Mouse (Mus musculus) heart, postnatal 0 days (tissue): ENCODE measurements around the gene Kif13a. TPM values are rescaled to one million over a fixed set of nuclear protein-coding genes. Genes with fewer than 3 reads are reported as not detected.

Experiments used
- ATAC-seq: fragments of 200-750 bp; cut with Nextera tagmentation; 2 replicates; pipeline ENCODE4 v1.8.0; 2017; ENCODE audit warnings: low read depth, moderate number of reproducible peaks, moderate library complexity; ENCODE audit not compliant: insufficient read depth
- DNase-seq: peaks from one replicate; pipeline ENCODE4 v3.0.0-alpha.2; 2016; ENCODE audit warnings: low spot score
- H3K27ac ChIP-seq: fragments of 300-500 bp; sonication (generic); 2 replicates; pipeline ENCODE4 v1.5.1; 2014; ENCODE audit warnings: low read depth, mild to moderate bottlenecking
- H3K27me3 ChIP-seq: fragments of 300-500 bp; sonication (generic); 2 replicates; pipeline ENCODE4 v1.6.1; 2014; ENCODE audit warnings: low read length, mixed read lengths; ENCODE audit not compliant: control insufficient read depth, insufficient read depth
- H3K36me3 ChIP-seq: fragments of 300-500 bp; sonication (generic); replicated peaks from 2 replicates; pipeline ENCODE4 v1.6.1; 2014; ENCODE audit warnings: low read length, mixed read lengths; ENCODE audit not compliant: control insufficient read depth, insufficient read depth
- H3K4me1 ChIP-seq: fragments of 300-500 bp; sonication (generic); 2 replicates; pipeline ENCODE4 v1.6.1; 2014; ENCODE audit warnings: antibody characterized with exemption; ENCODE audit not compliant: control insufficient read depth, insufficient read depth
- H3K4me2 ChIP-seq: fragments of 300-500 bp; sonication (generic); 2 replicates; pipeline ENCODE4 v1.6.1; 2014; ENCODE audit warnings: low read depth, mild to moderate bottlenecking, low read length, moderate library complexity
- H3K4me3 ChIP-seq: fragments of 300-500 bp; sonication (generic); 2 replicates; pipeline ENCODE4 v1.5.1; 2014; ENCODE audit warnings: low read depth, low read length
- H3K9ac ChIP-seq: fragments of 300-500 bp; sonication (generic); replicated peaks from 2 replicates; pipeline ENCODE4 v1.6.1; 2014; ENCODE audit warnings: low read depth, low read length, mixed read lengths
- H3K9me3 ChIP-seq: fragments of 300-500 bp; sonication (generic); replicated peaks from 2 replicates; pipeline ENCODE4 v1.6.1; 2016; ENCODE audit warnings: low read length; ENCODE audit not compliant: control insufficient read depth
- CTCF ChIP-seq: IDR thresholded peaks from 2 replicates; pipeline ENCODE4 v1.5.1; 2016; ENCODE audit warnings: antibody characterized with exemption, control low read depth, low read depth
- EP300 ChIP-seq: IDR thresholded peaks from 2 replicates; pipeline ENCODE4 v1.6.1; 2016; ENCODE audit warnings: antibody characterized with exemption, low read depth
- WGBS: fragments of 180-500 bp; shearing (Covaris S2); extraction: QIAGEN DNeasy Blood & Tissue Kit; methylation state at CpG from one replicate; pipeline ENCODE4 v1.1.7; 2014; 5-methylcytosine and 5-hydroxymethylcytosine counted together
- polyA plus RNA-seq: library from polyadenylated mRNA; unstranded; fragments of >200 nt; fragmentation: Nextera tagmentation; extraction: Ambion mirVana; gene quantifications from 2 replicates; pipeline ENCODE4 v1.2.1, GENCODE M21; 2015
- total RNA-seq: library from RNA; depleted of rRNA; stranded (reverse); fragments of >200 nt; gene quantifications from 2 replicates; pipeline ENCODE4 v1.2.3, GENCODE M21; 2014; ENCODE audit warnings: low replicate concordance

Gene Kif13a
- total and polyA plus RNA-seq, 2 experiments from 2014 or later: 36.7 to 81.8 TPM

DNA sequence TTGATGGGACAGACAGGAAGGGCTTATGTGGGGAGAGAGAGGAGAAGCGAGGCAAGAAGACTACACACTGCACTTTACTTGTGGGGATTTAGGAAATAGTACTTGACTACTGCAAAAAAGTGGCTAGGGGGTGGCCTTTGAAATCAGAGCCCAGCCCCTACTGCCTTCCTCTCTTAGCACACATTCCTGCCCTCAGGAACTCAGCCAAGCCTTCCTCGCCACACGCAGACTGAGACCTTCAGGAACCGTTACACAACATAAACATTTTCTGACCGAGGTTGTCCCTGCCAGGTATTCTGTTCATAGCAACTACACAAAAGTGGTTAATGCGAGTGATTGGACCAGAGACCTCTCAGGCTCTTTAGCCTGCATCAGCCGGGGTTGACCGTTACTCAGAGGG, 8.1 kb downstream of the Kif13a start:
- WGBS: 25% methylated on average over 8 of the region's 8 CpGs
- TF ChIP-seq EP300 (no peak), CTCF (no peak)
- H3K36me3 ChIP-seq: no peaks in the 10 kb centered on the region
- peak overlapping the region; percentile 18; the same call in 1 of the 2 replicates for H3K4me2 ChIP-seq
- H3K27ac ChIP-seq: peak overlapping the region; percentile 82
- H3K9ac ChIP-seq: 0 out of 2 replicates have a peak overlapping the region, but pooled peaks have one; percentile 2
- H3K27me3 ChIP-seq: no peaks in the 10 kb centered on the region
- DNase-seq (no peak), ATAC-seq (no peak)
- H3K4me3 ChIP-seq: no peak overlapping the region
- H3K4me1 ChIP-seq: peaks cover 33% of the 10 kb centered on the region
- H3K9me3 ChIP-seq: no peaks in the 10 kb centered on the region

DNA sequence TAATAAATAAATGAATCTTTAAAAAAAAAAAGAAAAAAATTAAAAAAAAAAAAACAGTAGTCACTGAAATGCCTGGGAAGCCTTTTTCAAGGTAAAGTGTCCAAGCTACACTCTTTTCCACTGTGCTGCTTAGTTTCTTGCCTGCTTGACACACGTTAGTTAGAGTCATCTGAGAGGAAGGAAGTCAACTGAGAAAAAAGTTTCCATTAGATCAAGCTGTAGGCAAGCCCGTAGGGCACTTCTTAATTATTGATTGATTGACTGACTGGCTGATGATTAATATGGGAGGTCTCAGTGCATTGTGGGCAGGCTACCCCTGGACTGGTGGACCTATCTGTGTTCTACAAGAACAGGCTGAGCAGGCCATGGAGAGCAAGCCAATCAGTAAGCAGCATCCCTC, 9.9 kb downstream of the Kif13a start:
- peaks cover 35% of the 10 kb centered on the region for H3K4me1 ChIP-seq
- 75% methylated on average over 2 of the region's 2 CpGs for WGBS
- ATAC-seq (no peak), DNase-seq (no peak)
- H3K36me3 ChIP-seq: peaks cover 7% of the 10 kb centered on the region; the same call in 1 of the 2 replicates
- H3K9ac ChIP-seq: no peak overlapping the region
- H3K27ac ChIP-seq: peak overlapping the region; percentile 92; the same call in 1 of the 2 replicates
- no peak overlapping the region for H3K4me2 ChIP-seq
- no peak overlapping the region for H3K4me3 ChIP-seq
- TF ChIP-seq CTCF (no peak), EP300 (no peak)
- no peaks in the 10 kb centered on the region for H3K9me3 ChIP-seq
- H3K27me3 ChIP-seq: no peaks in the 10 kb centered on the region

- H3K4me2 ChIP-seq: peak overlapping the region; percentile 13; the same call in 1 of the 2 replicates
- TF ChIP-seq EP300 (peak; percentile 86; the same call in 1 of the 2 replicates), CTCF (no peak)
- H3K27me3 ChIP-seq: no peaks in the 10 kb centered on the region
- H3K27ac ChIP-seq: peak overlapping the region; percentile 92
- ATAC-seq: peak; percentile 94
- no peak overlapping the region for H3K4me3 ChIP-seq
- H3K36me3 ChIP-seq: peaks cover 9% of the 10 kb centered on the region; the same call in 1 of the 2 replicates
- H3K4me1 ChIP-seq: peaks cover 35% of the 10 kb centered on the region
- WGBS: 30% methylated on average over 5 of the region's 5 CpGs
- peak; percentile 88 for DNase-seq
- H3K9ac ChIP-seq: 0 out of 2 replicates have a peak overlapping the region, but pooled peaks have one; percentile 12
- H3K9me3 ChIP-seq: no peaks in the 10 kb centered on the region
These were observed 11.2 kb downstream of the Kif13a start for GRCm38 (mm10) chr13:46918509-46918908.

- peak overlapping the region; percentile 27; the same call in 1 of the 2 replicates for H3K4me2 ChIP-seq
- H3K27me3 ChIP-seq: no peaks in the 10 kb centered on the region
- peak overlapping the region; percentile 75 for H3K27ac ChIP-seq
- 0 out of 2 replicates have a peak overlapping the region, but pooled peaks have one; percentile 20 for H3K9ac ChIP-seq
- H3K9me3 ChIP-seq: no peaks in the 10 kb centered on the region
- peaks cover 9% of the 10 kb centered on the region; the same call in 1 of the 2 replicates for H3K36me3 ChIP-seq
- TF ChIP-seq CTCF: no peak
- TF ChIP-seq EP300: no peak
- H3K4me3 ChIP-seq: no peak overlapping the region
- 37% methylated on average over 6 of the region's 6 CpGs for WGBS
- peak; percentile 66 for ATAC-seq
- peak; percentile 64 for DNase-seq
- H3K4me1 ChIP-seq: peaks cover 49% of the 10 kb centered on the region; the same call in 1 of the 2 replicates
These were observed 17.7 kb downstream of the Kif13a start for GRCm38 (mm10) chr13:46911960-46912359.

DNA sequence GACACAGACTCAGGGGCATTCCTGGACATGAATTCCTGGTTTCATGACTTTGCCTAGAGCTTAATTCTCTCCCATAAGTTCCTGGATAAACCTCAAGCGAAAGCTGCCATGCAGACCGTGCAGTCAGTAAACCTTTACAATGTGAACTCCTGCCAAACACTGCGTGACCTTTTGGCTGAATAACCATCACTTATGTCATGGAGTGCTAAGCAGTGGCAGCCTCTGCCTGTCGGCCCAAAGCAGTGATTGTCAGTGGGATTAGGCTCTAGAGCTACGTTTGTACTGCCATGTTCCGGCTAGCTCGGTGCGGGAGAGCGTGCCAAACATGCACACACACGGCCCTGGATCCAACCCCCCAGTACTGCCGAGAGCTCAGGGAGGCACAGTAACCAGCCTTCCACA, 18.6 kb downstream of the Kif13a start:
- DNase-seq (peak; percentile 36), ATAC-seq (no peak)
- Histone ChIP-seq H3K27ac (peak overlapping the region; percentile 75), H3K4me1 (peaks cover 45% of the 10 kb centered on the region; the same call in 1 of the 2 replicates), H3K4me2 (no peak overlapping the region), H3K9ac (no peak overlapping the region), H3K27me3 (no peaks in the 10 kb centered on the region), H3K36me3 (peaks cover 6% of the 10 kb centered on the region; the same call in 1 of the 2 replicates), H3K4me3 (no peak overlapping the region), H3K9me3 (no peaks in the 10 kb centered on the region)
- no peak for TF ChIP-seq CTCF
- no peak for TF ChIP-seq EP300
- WGBS: 38% methylated on average over 11 of the region's 11 CpGs

DNA sequence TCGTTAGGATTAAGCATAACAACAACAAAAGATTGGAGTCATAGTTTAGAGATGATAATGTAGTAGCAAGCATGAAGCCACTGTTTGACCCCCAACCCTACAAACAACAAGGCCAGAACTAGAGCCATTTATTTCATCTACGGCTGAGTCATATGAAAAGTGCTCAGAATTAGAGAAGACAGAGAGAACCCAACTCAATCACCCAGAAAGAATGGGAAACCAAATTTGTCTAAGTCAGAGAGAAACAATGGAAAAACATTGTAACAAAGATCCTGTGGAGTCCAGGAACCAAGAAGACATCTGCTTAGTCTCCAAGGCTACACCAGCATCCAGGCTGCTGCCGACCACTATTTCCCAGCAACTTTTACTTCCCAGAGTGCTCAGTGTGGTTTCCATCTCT, 19.7 kb downstream of the Kif13a start:
- Histone ChIP-seq H3K27me3 (no peaks in the 10 kb centered on the region), H3K36me3 (peaks cover 9% of the 10 kb centered on the region; the same call in 1 of the 2 replicates), H3K4me3 (no peak overlapping the region), H3K9ac (no peak overlapping the region), H3K9me3 (no peaks in the 10 kb centered on the region), H3K27ac (peak overlapping the region; percentile 75), H3K4me2 (no peak overlapping the region), H3K4me1 (peaks cover 45% of the 10 kb centered on the region; the same call in 1 of the 2 replicates)
- no peak for TF ChIP-seq EP300
- no peak for TF ChIP-seq CTCF
- DNase-seq: no peak
- 63% methylated on average over 3 of the region's 3 CpGs for WGBS
- ATAC-seq: no peak
